Mouse (Mus musculus): Measurements from ENCODE around the gene Lrig1. TPM values are rescaled to one million over a fixed set of nuclear protein-coding genes. Genes with fewer than 3 reads are reported as not detected.

The Lrig1 gene
- total RNA-seq (2021): 10 to 100 TPM; 27.0 to 27.8 TPM

DNA sequence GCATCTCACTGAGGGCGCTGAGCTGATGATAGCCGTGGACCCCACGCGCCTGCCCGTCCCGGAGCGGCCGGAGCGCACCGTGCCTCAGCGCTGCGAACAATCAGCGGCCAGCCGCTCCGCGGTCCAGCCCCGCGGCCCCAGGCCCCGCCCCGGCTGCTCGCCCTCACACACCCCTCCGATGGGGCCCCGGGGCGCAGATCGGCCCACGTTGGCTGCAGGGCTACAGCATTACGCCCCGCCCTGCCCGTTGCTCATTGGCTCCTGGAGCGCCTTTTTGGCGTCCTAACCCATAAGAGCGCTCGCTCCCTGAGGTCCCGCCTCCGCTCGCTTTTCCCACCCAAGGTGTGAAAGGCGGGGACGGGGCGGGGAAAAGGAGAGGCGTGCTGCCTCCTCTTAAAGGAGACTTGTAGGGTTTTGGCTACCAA, at the start of gene Lrig1:
Gene Lrig1 (minus strand): TSS at position 92 of the 425 bp plus-strand sequence.
- DNase-seq: peak; percentile 95 to 97

- DNase-seq: no peak
Observed at GRCm38 (mm10) chr6:94749626-94750025, 49.7 kb upstream of the Lrig1 start.

DNA sequence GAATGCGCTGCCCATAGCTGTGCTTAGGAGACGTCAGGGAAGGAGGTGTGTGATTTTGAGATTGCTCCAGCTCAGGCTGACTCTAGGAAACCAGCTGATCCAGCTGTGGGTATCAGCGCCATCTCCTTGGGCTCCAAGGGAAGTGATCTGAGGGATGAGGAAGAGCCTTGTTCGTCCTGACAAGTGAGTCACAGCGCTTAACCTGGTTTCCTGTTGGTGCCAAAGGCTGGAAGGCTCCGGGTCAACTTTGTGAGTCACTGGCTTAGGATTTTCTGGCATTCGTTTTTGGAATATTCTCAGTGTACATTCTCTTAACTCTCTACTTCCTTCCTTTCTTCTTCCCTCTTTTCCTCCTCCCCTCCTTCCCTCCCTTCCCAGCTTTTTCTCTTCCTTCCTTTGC, 48.4 kb upstream of the Lrig1 start:
- no peak for DNase-seq

DNA sequence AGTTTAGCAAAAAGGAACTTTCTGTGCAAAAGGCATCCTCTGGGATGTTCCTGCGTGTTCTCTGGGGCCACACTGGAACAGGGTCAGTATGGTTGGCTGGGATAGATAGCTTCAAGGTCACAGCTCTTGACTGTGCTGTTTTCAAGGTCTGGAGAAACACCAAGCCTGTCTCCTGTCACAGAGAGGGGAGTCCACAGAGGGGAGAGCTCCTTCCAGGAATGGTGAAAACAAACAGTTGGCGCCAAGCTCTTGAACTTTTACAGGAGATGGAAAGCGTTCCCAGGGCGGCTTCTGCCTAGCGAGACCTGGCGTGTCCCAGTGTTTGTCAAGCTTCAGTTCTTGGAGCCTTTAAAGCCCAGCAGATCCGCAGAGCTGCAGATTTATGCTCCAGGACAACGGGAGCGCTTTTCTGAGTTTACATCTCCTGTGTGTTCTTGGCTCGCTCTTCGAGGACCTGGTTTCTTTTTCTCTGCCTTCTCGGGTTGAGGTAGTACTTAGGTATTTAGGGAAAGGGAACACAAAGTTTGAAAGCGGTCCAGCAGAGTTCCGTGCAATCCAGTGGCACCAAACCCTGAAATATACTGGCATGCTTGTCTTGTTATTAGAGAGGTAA, 40.3 kb upstream of the Lrig1 start:
- no peak for DNase-seq

- DNase-seq: no peak
Observed at GRCm38 (mm10) chr6:94738647-94739046, 38.7 kb upstream of the Lrig1 start.

GRCm38 (mm10) chr6:94733878-94734277, 33.9 kb upstream of the Lrig1 start:
- no peak for DNase-seq

- no peak for DNase-seq
Observed at GRCm38 (mm10) chr6:94729847-94730246, 29.9 kb upstream of the Lrig1 start.

DNA sequence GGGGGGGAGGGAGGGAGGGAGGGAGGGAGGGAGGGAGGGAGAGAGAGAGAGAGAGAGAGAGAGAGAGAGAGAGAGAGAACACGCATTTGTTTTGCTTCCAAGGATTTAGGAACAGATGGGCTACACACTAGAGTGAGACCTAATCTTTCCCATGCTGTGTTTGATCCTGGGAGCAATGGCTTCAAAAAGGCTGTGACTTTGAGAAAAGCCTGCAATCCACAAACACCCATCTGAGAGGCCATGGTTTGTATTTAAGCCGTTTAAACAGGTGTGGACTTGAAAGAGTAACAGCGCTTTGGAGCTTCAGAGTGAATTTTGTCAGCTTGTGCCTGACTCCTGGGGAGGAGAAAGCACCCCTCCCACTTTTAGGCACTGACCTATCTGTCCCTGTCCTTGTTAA, 29.2 kb upstream of the Lrig1 start:
- no peak for DNase-seq

- no peak for DNase-seq
Observed at GRCm38 (mm10) chr6:94724612-94725011, 24.7 kb upstream of the Lrig1 start.

- DNase-seq: no peak
Observed at GRCm38 (mm10) chr6:94718607-94719346, 18.8 kb upstream of the Lrig1 start.

DNA sequence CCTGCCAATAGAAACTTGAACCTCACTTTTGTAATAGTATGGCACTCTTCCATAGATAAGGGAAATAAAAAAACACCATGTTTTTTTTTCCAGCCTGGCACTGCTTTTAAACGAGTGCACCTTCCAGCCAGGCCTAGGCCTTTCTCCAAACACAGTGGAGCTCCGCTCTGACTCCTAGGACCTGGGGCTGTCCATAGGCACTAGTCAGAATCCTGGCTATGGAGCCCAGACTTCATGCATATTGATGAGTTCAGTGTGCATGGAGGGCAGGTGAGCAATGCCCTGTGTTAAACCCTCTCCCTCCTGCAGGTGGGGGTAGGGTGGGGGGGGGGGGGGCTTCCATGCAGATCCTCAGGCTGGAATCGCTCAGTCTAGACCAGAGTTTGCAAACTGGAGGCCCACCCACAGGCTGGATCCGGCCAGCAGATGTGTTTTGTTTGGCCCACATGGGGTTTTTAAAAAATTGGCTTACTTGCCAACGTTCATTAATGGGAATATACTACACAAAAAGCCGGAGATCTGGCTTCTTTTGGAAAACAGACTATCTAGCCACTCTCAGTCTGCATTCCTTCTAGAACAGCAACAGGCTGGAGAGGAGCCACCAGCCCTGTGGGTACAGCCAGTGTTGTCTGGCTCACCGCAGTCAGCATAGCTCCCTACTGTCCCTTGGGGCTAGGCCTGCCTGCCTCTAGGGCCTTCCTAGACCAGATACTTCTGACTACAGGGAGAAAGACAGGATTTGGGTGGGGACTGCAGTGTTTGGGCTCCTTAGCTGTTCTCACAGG, 17.9 kb upstream of the Lrig1 start:
- DNase-seq: peak in 1 of 2 experiments; percentile 26

DNA sequence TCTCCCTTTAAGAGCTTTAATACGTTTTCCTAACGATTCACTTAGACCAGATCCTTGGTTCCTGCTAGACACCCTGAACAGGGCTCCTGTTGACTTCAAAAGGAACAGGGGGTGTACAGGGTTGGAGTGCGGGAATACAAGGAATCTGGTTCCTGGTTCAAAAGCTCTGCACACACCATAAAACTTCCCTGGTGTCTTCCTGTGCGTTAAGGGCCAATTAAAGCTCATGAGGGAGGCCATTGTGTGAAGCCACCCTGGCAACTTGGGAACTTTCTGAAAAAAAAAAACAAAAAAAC, 15.6 kb upstream of the Lrig1 start:
- no peak for DNase-seq

GRCm38 (mm10) chr6:94714815-94715644, 15.1 kb upstream of the Lrig1 start:
- no peak for DNase-seq

- DNase-seq: no peak
Observed at GRCm38 (mm10) chr6:94709832-94710231, 9.9 kb upstream of the Lrig1 start.

- DNase-seq: no peak
Observed at GRCm38 (mm10) chr6:94709150-94709549, 9.2 kb upstream of the Lrig1 start.

- DNase-seq: no peak
Observed at GRCm38 (mm10) chr6:94707254-94707653, 7.3 kb upstream of the Lrig1 start.

- no peak for DNase-seq
Observed at GRCm38 (mm10) chr6:94705931-94706330, 6.0 kb upstream of the Lrig1 start.

- DNase-seq: no peak
Observed at GRCm38 (mm10) chr6:94702993-94703392, 3.0 kb upstream of the Lrig1 start.

DNA sequence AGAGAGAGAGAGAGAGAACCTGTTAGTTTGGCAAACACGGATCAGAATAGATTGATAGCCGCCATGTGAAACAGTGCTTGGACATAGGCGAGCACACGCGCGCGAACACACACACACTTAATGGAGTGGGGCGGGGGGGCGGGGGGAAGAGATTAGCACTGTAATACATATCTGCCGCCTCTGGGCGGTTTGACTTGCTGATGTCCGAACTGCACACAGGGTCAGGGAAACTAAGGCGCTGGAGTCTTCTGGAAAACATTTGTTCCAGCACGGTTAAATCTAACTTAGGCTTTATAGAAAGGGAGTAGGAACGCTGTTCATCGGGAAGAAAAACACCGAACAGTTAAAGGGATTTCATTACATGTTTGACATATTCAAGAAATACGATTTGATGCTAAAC, 1.1 kb upstream of the Lrig1 start:
- no peak for DNase-seq

GRCm38 (mm10) chr6:94700612-94701011, 654 bp upstream of the Lrig1 start:
- no peak for DNase-seq

- peak in 1 of 2 experiments; percentile 25 for DNase-seq
Observed at GRCm38 (mm10) chr6:94699173-94699987, 578 bp downstream of the Lrig1 start.
